Mouse (Mus musculus) neural tube, embryonic 14.5 days (tissue): Measurements from ENCODE around the gene Cdk9. TPM values are rescaled to one million over a fixed set of nuclear protein-coding genes. Genes with fewer than 3 reads are reported as not detected.
A peak's percentile ranks its signal among the peaks of the same experiment; 100 is the strongest.

Source experiments
- ATAC-seq: fragments of 200-750 bp; cut with Nextera tagmentation; 2 replicates; pipeline ENCODE4 v1.8.0; 2017; ENCODE audit warnings: low read depth, mild to moderate bottlenecking, moderate TSS enrichment, moderate library complexity
- H3K27ac ChIP-seq: fragments of 300-500 bp; sonication (generic); 2 replicates; pipeline ENCODE4 v1.5.1; 2014; ENCODE audit warnings: low read depth, mild to moderate bottlenecking, control low read depth, low read length, moderate library complexity, mixed read lengths
- H3K27me3 ChIP-seq: fragments of 300-500 bp; sonication (generic); 2 replicates; pipeline ENCODE4 v1.6.1; 2014; ENCODE audit warnings: low read length; ENCODE audit not compliant: control insufficient read depth, insufficient read depth
- H3K36me3 ChIP-seq: fragments of 300-500 bp; sonication (generic); 2 replicates; pipeline ENCODE4 v1.6.1; 2014; ENCODE audit warnings: low read length, mixed read lengths; ENCODE audit not compliant: control insufficient read depth, insufficient read depth
- H3K4me1 ChIP-seq: fragments of 300-500 bp; sonication (generic); 2 replicates; pipeline ENCODE4 v1.6.1; 2014; ENCODE audit warnings: low read length; ENCODE audit not compliant: control insufficient read depth, insufficient read depth
- H3K4me2 ChIP-seq: fragments of 300-500 bp; sonication (generic); 2 replicates; pipeline ENCODE4 v1.6.1; 2014; ENCODE audit warnings: mild to moderate bottlenecking, low read depth, low read length, control low read depth
- H3K4me3 ChIP-seq: fragments of 300-500 bp; sonication (generic); 2 replicates; pipeline ENCODE4 v1.5.1; 2014; ENCODE audit warnings: low read depth, low read length, control low read depth, mixed read lengths
- H3K9ac ChIP-seq: fragments of 300-500 bp; sonication (generic); replicated peaks from 2 replicates; pipeline ENCODE4 v1.6.1; 2014; ENCODE audit warnings: low read depth, mild to moderate bottlenecking, control low read depth, low read length, mixed read lengths
- H3K9me3 ChIP-seq: fragments of 300-500 bp; sonication (generic); 2 replicates; pipeline ENCODE4 v1.6.1; 2016; ENCODE audit warnings: low read length; ENCODE audit not compliant: control insufficient read depth
- WGBS: fragments of 180-500 bp; shearing (Covaris S2); extraction: QIAGEN DNeasy Blood & Tissue Kit; methylation state at CpG from one replicate; pipeline ENCODE4 v1.1.7; 2014; 5-methylcytosine and 5-hydroxymethylcytosine counted together
- polyA plus RNA-seq: library from polyadenylated mRNA; unstranded; fragments of >200 nt; fragmentation: Nextera tagmentation; extraction: Ambion mirVana; gene quantifications from 2 replicates; pipeline ENCODE4 v1.2.1, GENCODE M21; 2014

The Cdk9 gene
- polyA plus RNA-seq, 1 experiment from 2014 or later: 57.5 TPM

GRCm38 (mm10) chr2:32728463-32728862 lies 15.6 kb upstream of the Cdk9 start:
- H3K27me3 ChIP-seq: no peaks in the 10 kb centered on the region
- 43% methylated on average over 7 of the region's 7 CpGs for WGBS
- no peak overlapping the region for H3K9ac ChIP-seq
- H3K4me2 ChIP-seq: peak overlapping the region; percentile 42; the same call in 1 of the 2 replicates
- ATAC-seq: no peak
- H3K36me3 ChIP-seq: no peaks in the 10 kb centered on the region
- no peak overlapping the region for H3K27ac ChIP-seq
- H3K4me3 ChIP-seq: no peak overlapping the region
- peaks cover 4% of the 10 kb centered on the region; the same call in 1 of the 2 replicates for H3K4me1 ChIP-seq
- no peaks in the 10 kb centered on the region for H3K9me3 ChIP-seq

- Histone ChIP-seq H3K9me3 (no peaks in the 10 kb centered on the region), H3K27ac (0 out of 2 replicates have a peak overlapping the region, but pooled peaks have one; percentile 2), H3K9ac (peak overlapping the region; percentile 28; the same call in 1 of the 2 replicates), H3K4me2 (peak overlapping the region; percentile 42), H3K4me3 (peak overlapping the region; percentile 22), H3K27me3 (no peaks in the 10 kb centered on the region), H3K36me3 (no peaks in the 10 kb centered on the region), H3K4me1 (peaks cover 4% of the 10 kb centered on the region; the same call in 1 of the 2 replicates)
- under 1% methylated on average over 16 of the region's 16 CpGs for WGBS
- ATAC-seq: peak; percentile 94
Observed at GRCm38 (mm10) chr2:32727435-32727834, 14.6 kb upstream of the Cdk9 start.

GRCm38 (mm10) chr2:32724832-32725790 lies 12.2 kb upstream of the Cdk9 start:
- Histone ChIP-seq H3K36me3 (no peaks in the 10 kb centered on the region), H3K9me3 (no peaks in the 10 kb centered on the region), H3K27me3 (no peaks in the 10 kb centered on the region), H3K27ac (no peak overlapping the region), H3K4me2 (no peak overlapping the region), H3K4me1 (peaks cover 4% of the 10 kb centered on the region; the same call in 1 of the 2 replicates), H3K4me3 (no peak overlapping the region), H3K9ac (no peak overlapping the region)
- 79% methylated on average over 16 of the region's 16 CpGs for WGBS
- no peak for ATAC-seq

- ATAC-seq: no peak
- H3K27me3 ChIP-seq: no peaks in the 10 kb centered on the region
- no peak overlapping the region for H3K4me2 ChIP-seq
- no peak overlapping the region for H3K9ac ChIP-seq
- H3K36me3 ChIP-seq: no peaks in the 10 kb centered on the region
- 82% methylated on average over 4 of the region's 4 CpGs for WGBS
- no peak overlapping the region for H3K27ac ChIP-seq
- peaks cover 4% of the 10 kb centered on the region; the same call in 1 of the 2 replicates for H3K4me1 ChIP-seq
- no peak overlapping the region for H3K4me3 ChIP-seq
- no peaks in the 10 kb centered on the region for H3K9me3 ChIP-seq
Observed at GRCm38 (mm10) chr2:32724149-32724548, 11.3 kb upstream of the Cdk9 start.

DNA sequence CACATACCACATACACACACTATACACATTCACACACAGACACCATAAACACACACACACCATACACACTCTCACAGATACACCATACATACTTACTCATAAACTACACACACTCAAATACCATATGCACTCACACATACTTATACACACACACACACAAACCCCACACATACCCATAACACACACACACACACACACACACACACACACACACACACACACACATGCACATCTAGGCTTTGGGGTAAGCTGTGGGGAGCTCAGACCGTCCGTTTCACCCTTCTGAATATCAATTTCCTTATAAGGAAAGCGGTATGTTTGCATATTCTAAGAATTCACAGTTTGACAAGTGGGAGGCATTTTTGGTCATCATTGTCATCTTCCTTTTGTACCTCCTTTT lies 9.7 kb upstream of the Cdk9 start:
- no peaks in the 10 kb centered on the region for H3K9me3 ChIP-seq
- H3K27me3 ChIP-seq: no peaks in the 10 kb centered on the region
- H3K4me1 ChIP-seq: peaks cover 4% of the 10 kb centered on the region; the same call in 1 of the 2 replicates
- no peak for ATAC-seq
- no peak overlapping the region for H3K27ac ChIP-seq
- H3K4me3 ChIP-seq: no peak overlapping the region
- no peak overlapping the region for H3K9ac ChIP-seq
- 82% methylated on average over 3 of the region's 3 CpGs for WGBS
- H3K4me2 ChIP-seq: no peak overlapping the region
- H3K36me3 ChIP-seq: no peaks in the 10 kb centered on the region

GRCm38 (mm10) chr2:32722046-32722445 lies 9.2 kb upstream of the Cdk9 start:
- Histone ChIP-seq H3K4me2 (no peak overlapping the region), H3K4me3 (no peak overlapping the region)
- no peak for ATAC-seq

GRCm38 (mm10) chr2:32720681-32721229 lies 7.9 kb upstream of the Cdk9 start, which contains the start of gene Sh2d3c:
Gene Sh2d3c (plus strand): TSS chr2:32721055.
- Histone ChIP-seq H3K27ac (no peak within 1 kb of the TSS), H3K9me3 (no peaks in the 10 kb centered on the region), H3K27me3 (no peaks in the 10 kb centered on the region), H3K4me1 (no peaks in the 10 kb centered on the region), H3K9ac (no peak within 1 kb of the TSS), H3K4me2 (no peak within 1 kb of the TSS; the same call in 1 of the 2 replicates), H3K4me3 (no peak within 1 kb of the TSS), H3K36me3 (no peaks in the 10 kb centered on the region)
- no peak for ATAC-seq
- 49% methylated on average over 8 of the region's 8 CpGs for WGBS

More at GRCm38 (mm10) chr2:32722046-32722445, 9.2 kb upstream of the Cdk9 start:
- Histone ChIP-seq H3K9ac (no peak overlapping the region), H3K27ac (no peak overlapping the region), H3K9me3 (no peaks in the 10 kb centered on the region), H3K36me3 (no peaks in the 10 kb centered on the region), H3K4me1 (peaks cover 1% of the 10 kb centered on the region; the same call in 1 of the 2 replicates), H3K27me3 (no peaks in the 10 kb centered on the region)
- WGBS: 58% methylated on average over 6 of the region's 6 CpGs

DNA sequence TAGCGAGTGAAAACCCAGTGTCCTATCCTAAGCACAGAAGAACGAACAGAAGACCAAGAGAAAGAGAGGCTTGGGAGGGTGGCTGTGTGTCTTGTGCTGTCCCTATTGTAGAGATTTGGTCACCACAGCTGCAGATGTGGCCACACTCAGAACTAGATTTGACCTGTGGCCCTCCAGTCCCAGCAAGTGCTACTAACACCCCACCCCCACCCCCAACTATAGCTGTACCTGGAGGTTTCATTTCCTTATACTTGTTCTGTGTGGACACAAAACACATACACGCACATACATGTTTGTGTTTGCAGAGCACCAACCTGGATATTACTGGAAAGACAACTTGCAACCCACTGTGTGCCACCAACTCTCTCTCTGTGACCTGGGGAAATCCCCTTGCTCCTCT lies 7.2 kb upstream of the Cdk9 start:
- 89% methylated on average over 3 of the region's 3 CpGs for WGBS
- no peaks in the 10 kb centered on the region for H3K4me1 ChIP-seq
- no peak for ATAC-seq
- H3K4me2 ChIP-seq: no peak overlapping the region
- H3K4me3 ChIP-seq: no peak overlapping the region
- no peak overlapping the region for H3K9ac ChIP-seq
- no peak overlapping the region for H3K27ac ChIP-seq
- no peaks in the 10 kb centered on the region for H3K9me3 ChIP-seq
- H3K36me3 ChIP-seq: no peaks in the 10 kb centered on the region
- no peaks in the 10 kb centered on the region for H3K27me3 ChIP-seq

GRCm38 (mm10) chr2:32718761-32719160 lies 5.9 kb upstream of the Cdk9 start:
- Histone ChIP-seq H3K4me2 (no peak overlapping the region), H3K9me3 (no peaks in the 10 kb centered on the region), H3K9ac (no peak overlapping the region), H3K27me3 (no peaks in the 10 kb centered on the region), H3K36me3 (no peaks in the 10 kb centered on the region), H3K27ac (no peak overlapping the region), H3K4me1 (peaks cover 6% of the 10 kb centered on the region), H3K4me3 (no peak overlapping the region)
- 44% methylated on average over 9 of the region's 9 CpGs for WGBS
- peak; percentile 41; the same call in 1 of the 2 replicates for ATAC-seq
